Mouse (Mus musculus) CH12.LX (cell line): Measurements from ENCODE around the gene Btd. TPM values are rescaled to one million over a fixed set of nuclear protein-coding genes. Genes with fewer than 3 reads are reported as not detected.

Experiments
- DNase-seq: peaks from one replicate; pipeline ENCODE4 v3.0.0-alpha.2; 2013; ENCODE audit errors: extremely low read depth
- H3K27ac ChIP-seq: 2 replicates; pipeline ENCODE4 v1.5.1; 2012; ENCODE audit warnings: low read depth, mild to moderate bottlenecking, control low read depth, moderate library complexity; ENCODE audit not compliant: insufficient read depth
- H3K27me3 ChIP-seq: replicated peaks from 2 replicates; pipeline ENCODE3; 2012; ENCODE audit warnings: inconsistent platforms
- H3K36me3 ChIP-seq, 2 experiments: replicated peaks in 1 of 2; 2 replicates each; pipeline versions ENCODE3 to v1.6.1; 2012; ENCODE audit warnings: inconsistent platforms in 1 of 2, low read length in 1 of 2, mild to moderate bottlenecking in 1 of 2, mixed read lengths in 1 of 2, moderate library complexity in 1 of 2; ENCODE audit not compliant: control insufficient read depth in 1 of 2, insufficient read depth in 1 of 2
- H3K4me1 ChIP-seq, 2 experiments: 2 replicates each; pipeline ENCODE4 v1.6.1; 2012; ENCODE audit warnings: inconsistent platforms in 1 of 2, moderate library complexity in 1 of 2; ENCODE audit not compliant: insufficient read depth in 2 of 2, control insufficient read depth in 1 of 2
- H3K4me2 ChIP-seq: 2 replicates; pipeline ENCODE4 v1.6.1; 2012; ENCODE audit warnings: low read depth, mild to moderate bottlenecking, control low read depth; ENCODE audit not compliant: poor library complexity, insufficient read depth, severe bottlenecking
- H3K4me3 ChIP-seq, 3 experiments: fragments of 150-350 bp in 1 of 3; sonication (generic) in 1 of 3; replicated peaks in 1 of 3; 2 replicates each; pipeline versions ENCODE3 to v1.5.1; 2011 to 2012; ENCODE audit warnings: low read depth in 2 of 3, low read length in 2 of 3, mild to moderate bottlenecking in 2 of 3, moderate library complexity in 2 of 3, control low read depth in 1 of 3, improper control_type of control experiment in 1 of 3, inconsistent platforms in 1 of 3, mixed read lengths in 1 of 3; ENCODE audit not compliant: poor library complexity in 1 of 3
- H3K79me2 ChIP-seq: replicated peaks from 2 replicates; pipeline ENCODE4 v1.6.1; 2012; ENCODE audit warnings: mild to moderate bottlenecking, moderate library complexity; ENCODE audit not compliant: control insufficient read depth, poor library complexity, insufficient read depth, severe bottlenecking; ENCODE audit errors: extremely low read depth
- H3K9ac ChIP-seq: 2 replicates; pipeline ENCODE4 v1.6.1; 2012; ENCODE audit warnings: low read depth, mild to moderate bottlenecking, control low read depth, moderate library complexity; ENCODE audit not compliant: insufficient read depth
- H3K9me3 ChIP-seq: replicated peaks from 2 replicates; pipeline ENCODE3; 2012; ENCODE audit warnings: low read length, inconsistent platforms, mixed read lengths
- BHLHE40 ChIP-seq: IDR thresholded peaks from 2 replicates; pipeline ENCODE4 v1.6.1; 2011; ENCODE audit warnings: mild to moderate bottlenecking, low read depth, low read length, improper control_type of control experiment
- ELF1 ChIP-seq: IDR thresholded peaks from 2 replicates; pipeline ENCODE4 v1.6.1; 2014; ENCODE audit warnings: low read depth, mild to moderate bottlenecking, inconsistent platforms, low read length, improper control_type of control experiment
- EP300 ChIP-seq: IDR thresholded peaks from 2 replicates; pipeline ENCODE4 v1.6.1; 2011; ENCODE audit warnings: low read length, improper control_type of control experiment
- ETS1 ChIP-seq: conservative IDR thresholded peaks from 2 replicates; pipeline ENCODE4 v1.6.1; 2012; ENCODE audit warnings: low read depth, mild to moderate bottlenecking, inconsistent platforms, low read length, improper control_type of control experiment, moderate library complexity
- IRF4 ChIP-seq: IDR thresholded peaks from 2 replicates; pipeline ENCODE4 v1.6.1; 2014; ENCODE audit warnings: low read depth, mild to moderate bottlenecking, inconsistent platforms, low read length, improper control_type of control experiment
- JUN ChIP-seq: IDR thresholded peaks from 2 replicates; pipeline ENCODE4 v1.6.1; 2011; ENCODE audit warnings: low read depth, mild to moderate bottlenecking, low read length, improper control_type of control experiment, moderate library complexity; ENCODE audit not compliant: insufficient read depth
- JUND ChIP-seq: conservative IDR thresholded peaks from 2 replicates; pipeline ENCODE4 v1.6.1; 2011; ENCODE audit warnings: low read depth, low read length, improper control_type of control experiment
- KAT2A ChIP-seq: IDR thresholded peaks from 2 replicates; pipeline ENCODE4 v1.6.1; 2012; ENCODE audit warnings: low read length, improper control_type of control experiment, inconsistent platforms; ENCODE audit not compliant: insufficient replicate concordance
- MAFK ChIP-seq: IDR thresholded peaks from 2 replicates; pipeline ENCODE4 v1.6.1; 2011; ENCODE audit warnings: low read length, improper control_type of control experiment; ENCODE audit not compliant: insufficient replicate concordance
- MEF2A ChIP-seq: IDR thresholded peaks from 2 replicates; pipeline ENCODE4 v1.6.1; 2014; ENCODE audit warnings: low read depth, mild to moderate bottlenecking, inconsistent platforms, low read length, improper control_type of control experiment, borderline replicate concordance
- MXI1 ChIP-seq: IDR thresholded peaks from 2 replicates; pipeline ENCODE4 v1.6.1; 2011; ENCODE audit warnings: mild to moderate bottlenecking, low read depth, low read length, improper control_type of control experiment
- SMC3 ChIP-seq: IDR thresholded peaks from 2 replicates; pipeline ENCODE4 v1.6.1; 2011; ENCODE audit warnings: low read depth, low read length, improper control_type of control experiment
- TBP ChIP-seq: conservative IDR thresholded peaks from 2 replicates; pipeline ENCODE4 v1.6.1; 2011; ENCODE audit warnings: low read depth, low read length, improper control_type of control experiment
- UBTF ChIP-seq: IDR thresholded peaks from 2 replicates; pipeline ENCODE4 v1.6.1; 2012; ENCODE audit warnings: low read depth, mild to moderate bottlenecking, inconsistent platforms, low read length, improper control_type of control experiment, moderate library complexity
- USF2 ChIP-seq: conservative IDR thresholded peaks from 2 replicates; pipeline ENCODE4 v1.6.1; 2011; ENCODE audit warnings: low read depth, low read length, improper control_type of control experiment
- ZMIZ1 ChIP-seq: IDR thresholded peaks from 2 replicates; pipeline ENCODE4 v1.6.1; 2012; ENCODE audit warnings: low read depth, mild to moderate bottlenecking, inconsistent platforms, low read length, improper control_type of control experiment
- dilution Hi-C: fragments of 300-500 bp; cut with MboI; formaldehyde crosslinking; loops from 2 replicates; pipeline ENCODE4 v1.14.3; 2020; ENCODE audit warnings: low sequenced_read_pairs; ENCODE audit not compliant: extremely low pct_unique_long_range_greater_than_20kb, extremely low pct_ligation_motif_present
- in situ Hi-C: fragments of 300-500 bp; cut with MboI; formaldehyde crosslinking; loops from 3 replicates; pipeline ENCODE4 v1.14.3; 2019; ENCODE audit warnings: low sequenced_read_pairs, low pct_ligation_motif_present, low pct_unique_long_range_greater_than_20kb, mixed read lengths
- polyA plus RNA-seq: library from polyadenylated mRNA; unstranded; fragments of >175 nt; gene quantifications from 2 replicates; pipeline ENCODE4 v1.2.1, GENCODE M21; 2012; ENCODE audit warnings: low read depth; ENCODE audit not compliant: insufficient read length
- total RNA-seq, 2 experiments: library from RNA; depleted of rRNA; stranded (reverse); fragments of 300-350 nt in 1 of 2; fragments of >200 nt in 1 of 2; gene quantifications; 2 replicates each; pipeline ENCODE4 v1.2.3; 2012 to 2014

Btd gene
- total and polyA plus RNA-seq, 3 experiments: 16.2 to 25.4 (median 23.0) TPM

DNA sequence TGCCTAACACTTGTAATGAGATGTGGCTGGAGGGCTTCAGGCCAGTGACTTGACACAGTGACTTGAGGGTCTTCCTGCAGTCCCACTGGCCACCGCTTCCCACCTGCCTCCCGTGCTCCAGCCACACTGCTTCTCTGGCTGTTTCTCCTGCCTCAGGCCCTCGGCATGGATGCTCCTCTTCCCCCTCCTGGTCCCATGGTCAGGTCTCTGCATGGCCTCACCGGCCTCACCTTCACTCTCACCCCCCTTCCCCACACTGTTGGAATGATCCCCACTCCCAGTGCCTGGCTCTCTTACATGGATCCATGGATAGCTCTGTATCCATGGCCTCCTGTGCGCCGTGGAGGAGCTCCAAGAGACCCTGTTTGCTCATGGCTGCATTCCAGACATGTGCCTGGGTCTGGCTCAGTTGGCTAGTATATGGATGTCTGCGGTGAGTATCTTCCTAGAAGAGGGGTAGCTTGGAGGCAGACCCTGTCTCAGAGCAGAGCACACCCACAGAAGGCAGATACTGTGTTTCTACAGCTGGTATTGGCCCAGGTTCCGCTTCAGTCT, 17.4 kb downstream of the Btd start:
- no peak overlapping the region for H3K4me3 ChIP-seq
- H3K27me3 ChIP-seq: no peaks in the 10 kb centered on the region
- in situ Hi-C loops: loop anchor here (10.0 kb wide), 2 partner anchors 287 to 427 kb away; partner anchors contain the start of genes Dph3 and Oxnad1
- H3K4me2 ChIP-seq: no peak overlapping the region
- H3K36me3 ChIP-seq: peaks cover 0 to 8% of the 10 kb centered on the region in 2 experiments
- DNase-seq: no peak
- peaks cover 32 to 96% of the 10 kb centered on the region in 2 experiments for H3K4me1 ChIP-seq
- H3K9ac ChIP-seq: no peak overlapping the region
- peak overlapping the region; percentile 2; the same call in 1 of the 2 replicates for H3K27ac ChIP-seq
- no peak for TF ChIP-seq UBTF
- TF ChIP-seq JUND: no peak
- TF ChIP-seq MXI1: no peak
- TF ChIP-seq USF2: no peak
- no peak for TF ChIP-seq EP300
- no peak for TF ChIP-seq BHLHE40
- TF ChIP-seq SMC3: no peak
- TF ChIP-seq TBP: no peak
- no peak for TF ChIP-seq IRF4
- TF ChIP-seq KAT2A: no peak
- TF ChIP-seq, all 38 proteins: peak for 0
- Histone ChIP-seq H3K79me2 (no peaks in the 10 kb centered on the region; the same call in 1 of the 2 replicates), H3K9me3 (no peaks in the 10 kb centered on the region)
- dilution Hi-C loops: no loop called here

DNA sequence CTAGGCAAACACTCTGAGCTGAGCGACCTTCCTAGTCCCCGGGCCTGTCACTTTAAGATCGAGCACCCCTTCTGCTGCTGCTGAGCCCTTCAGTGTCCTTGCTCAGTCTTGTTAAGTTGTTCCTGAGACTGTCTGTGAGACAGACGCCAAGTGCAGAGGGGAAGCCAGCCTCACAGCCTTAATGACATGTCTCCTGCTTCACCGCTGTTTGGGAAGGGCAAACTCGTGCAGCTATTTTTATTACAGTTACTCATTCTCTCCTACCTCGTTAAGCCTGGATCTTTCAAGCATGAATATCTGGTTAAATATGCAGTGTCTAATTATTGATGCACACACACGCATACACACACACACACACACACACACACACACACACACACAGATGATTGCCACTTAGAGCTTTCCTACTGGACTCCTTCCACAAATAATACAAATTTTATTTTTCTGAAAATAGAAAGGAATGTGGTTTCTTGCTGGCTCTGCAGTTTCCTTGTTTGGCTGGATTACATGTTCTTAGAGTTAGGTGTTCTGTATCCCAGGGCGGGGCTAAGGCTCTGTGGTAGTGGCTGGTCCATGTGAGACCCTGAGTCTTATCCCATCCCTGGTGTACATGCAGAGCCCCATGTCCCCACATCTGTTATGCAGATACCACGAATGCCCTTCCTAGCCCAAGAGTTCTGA, 18.8 kb downstream of the Btd start:
- Histone ChIP-seq H3K4me1 (peaks cover 34 to 96% of the 10 kb centered on the region in 2 experiments), H3K27me3 (no peaks in the 10 kb centered on the region), H3K9me3 (no peaks in the 10 kb centered on the region), H3K4me2 (peak overlapping the region; percentile 48), H3K79me2 (no peaks in the 10 kb centered on the region; the same call in 1 of the 2 replicates), H3K9ac (peak overlapping the region; percentile 5; the same call in 1 of the 2 replicates), H3K4me3 (no peak overlapping the region), H3K36me3 (peaks cover 0 to 11% of the 10 kb centered on the region in 2 experiments), H3K27ac (peak overlapping the region; percentile 33)
- no peak for TF ChIP-seq UBTF
- TF ChIP-seq BHLHE40: peak; percentile 81
- peak; percentile 5; the same call in 1 of the 2 replicates for TF ChIP-seq IRF4
- peak; percentile 85 for TF ChIP-seq JUN
- TF ChIP-seq MEF2A: peak; percentile 98
- peak; percentile 65 for TF ChIP-seq EP300
- peak; percentile 83 for TF ChIP-seq ETS1
- peak; percentile 82 for TF ChIP-seq JUND
- no peak for TF ChIP-seq MAFK
- no peak for TF ChIP-seq ZMIZ1
- TF ChIP-seq ELF1: peak; percentile 17; the same call in 1 of the 2 replicates
- dilution Hi-C loops (no loop called here), in situ Hi-C loops (loop anchor here (10.0 kb wide), 2 partner anchors 285 to 425 kb away; partner anchors contain the start of genes Dph3 and Oxnad1)
- DNase-seq: peak; percentile 77
